Mouse (Mus musculus) spleen, postnatal 4 days (tissue): ENCODE measurements at regions not wholly inside any gene's neighbourhood (a gene's known extent, or its start where the extent isn't known, plus 50 kb on each side); places are given as distances from the start of the nearest gene placed in this dataset.

Experiments
- DNase-seq, 2 experiments: peaks; one replicate each; pipeline ENCODE4 v3.0.0; 2022; ENCODE audit warnings: low spot score in 2 of 2

- DNase-seq, result no peak
Measured at GRCm38 (mm10) chr11:57432299-57432698, 86.1 kb downstream of the Fam114a2 start.

- no peak for DNase-seq
Measured at GRCm38 (mm10) chr11:57431886-57432285, 86.5 kb downstream of the Fam114a2 start.

- peak; percentile 37 to 76 for DNase-seq
Measured at GRCm38 (mm10) chr11:57426046-57426805, 92.2 kb downstream of the Fam114a2 start.

- DNase-seq, result no peak
Measured at GRCm38 (mm10) chr11:57419416-57419815, 99.0 kb downstream of the Fam114a2 start.

DNA sequence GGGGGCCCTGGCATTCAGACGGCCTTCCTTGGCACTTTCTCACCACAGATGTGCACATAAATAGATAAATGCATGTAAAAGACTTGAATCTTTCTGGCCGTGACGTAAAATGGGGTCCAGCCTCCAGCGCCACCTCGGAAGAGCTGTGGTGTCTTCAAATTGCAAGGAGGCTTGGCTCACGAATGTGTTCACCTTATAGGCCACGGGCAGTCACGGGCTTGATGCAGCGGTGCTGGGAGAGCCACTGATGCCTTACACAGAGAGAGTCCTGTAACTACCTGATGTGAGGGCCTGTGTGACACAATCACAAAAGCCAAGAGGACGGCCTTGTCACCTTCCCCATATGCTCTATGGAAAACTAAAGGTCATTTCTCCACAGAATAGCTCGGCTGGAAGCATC lies 102.4 kb downstream of the Fam114a2 start:
- DNase-seq, result no peak

DNA sequence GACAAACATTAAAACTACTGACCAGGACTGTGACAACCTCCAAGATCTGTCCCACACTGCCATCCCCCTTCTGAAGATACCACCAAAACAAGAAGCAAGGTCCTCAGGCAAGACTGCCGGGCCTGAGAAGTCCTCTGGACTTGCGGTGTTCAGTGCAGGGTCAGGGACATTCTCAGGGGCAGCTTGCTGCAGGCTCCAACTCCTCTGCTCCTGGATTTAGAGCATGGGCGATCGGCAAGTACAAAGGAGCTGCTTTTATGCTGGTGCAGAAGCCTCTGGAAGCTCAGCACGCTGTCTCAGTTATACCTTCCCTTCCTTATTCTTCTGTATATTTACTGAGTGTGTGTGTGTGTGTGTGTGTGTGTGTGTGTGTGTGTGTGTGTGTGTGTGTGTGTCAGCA lies 103.2 kb downstream of the Fam114a2 start:
- DNase-seq, result no peak

GRCm38 (mm10) chr11:57414697-57415096 lies 103.7 kb downstream of the Fam114a2 start:
- DNase-seq, result no peak

- no peak for DNase-seq
Measured at GRCm38 (mm10) chr11:57413271-57413670, 105.1 kb downstream of the Fam114a2 start.

GRCm38 (mm10) chr11:57412766-57413165 lies 105.7 kb downstream of the Fam114a2 start:
- no peak for DNase-seq

DNA sequence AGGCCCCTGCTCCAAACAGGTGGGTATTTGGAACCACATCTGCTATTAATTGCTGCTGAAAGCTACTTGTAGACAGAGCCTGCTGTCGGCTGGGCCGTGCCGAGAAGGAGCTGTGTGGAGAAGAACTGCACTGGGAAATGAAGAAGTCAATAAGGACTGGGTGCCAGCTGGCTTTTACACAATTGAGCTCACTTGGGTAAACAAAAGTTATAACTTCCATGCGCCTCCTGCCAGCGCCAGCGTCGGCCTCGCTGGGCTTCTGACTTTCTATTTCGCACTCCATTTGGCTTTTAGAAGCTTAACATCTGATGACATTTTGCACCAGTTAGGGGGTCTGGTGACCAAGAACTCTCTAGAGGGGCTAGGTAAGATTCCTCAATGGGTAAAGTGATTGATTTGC lies 114.2 kb downstream of the Fam114a2 start:
- DNase-seq, result no peak

DNA sequence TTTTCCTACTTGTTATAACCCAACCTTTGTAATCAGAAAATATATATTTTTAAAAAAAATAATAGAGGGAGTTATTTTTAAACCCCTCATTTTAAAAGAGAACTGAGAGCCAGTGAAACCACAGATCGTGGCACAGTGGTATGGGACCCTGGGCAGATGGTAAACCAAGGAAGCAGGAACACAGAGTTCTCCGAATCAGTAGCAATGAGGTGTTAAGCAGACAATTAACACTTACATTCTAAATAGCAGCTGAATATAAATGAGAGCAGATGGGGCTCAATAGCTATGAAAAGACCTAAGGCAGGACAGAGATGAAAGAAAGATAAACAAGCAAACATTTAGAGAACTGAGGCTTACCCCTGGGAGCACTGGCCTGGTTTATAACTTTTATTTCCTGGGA lies 116.8 kb downstream of the Fam114a2 start:
- no peak for DNase-seq

DNA sequence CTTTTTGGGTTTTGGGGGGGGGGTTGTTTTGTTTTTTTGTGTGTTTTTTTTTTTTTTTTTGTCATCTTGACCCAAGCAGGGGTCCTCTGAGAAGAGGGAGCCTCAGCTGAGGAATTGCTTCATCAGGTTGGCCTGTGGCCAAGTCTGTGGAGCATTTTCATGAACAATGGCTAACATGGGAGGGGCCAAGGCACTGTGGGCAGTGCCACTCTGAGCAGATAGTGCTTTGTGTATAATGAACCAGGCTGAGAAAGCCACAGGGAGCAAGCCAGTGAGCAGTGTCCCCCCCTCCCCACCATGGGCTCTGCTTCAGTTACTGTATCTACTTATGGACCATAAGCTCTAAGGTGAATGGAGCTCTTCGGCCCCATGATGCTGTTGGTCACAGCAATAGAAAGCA lies 119.1 kb downstream of the Fam114a2 start:
- DNase-seq, result no peak

- DNase-seq, result no peak
Measured at GRCm38 (mm10) chr11:57396429-57396828, 122.0 kb downstream of the Fam114a2 start.

GRCm38 (mm10) chr11:57390826-57391225 lies 127.6 kb downstream of the Fam114a2 start:
- DNase-seq, result no peak
